Mouse (Mus musculus) cerebellum, adult 11-12 months (tissue): Measurements from ENCODE around the gene Terf2ip.

ENCODE experiments used
- DNase-seq: peaks from one replicate; pipeline ENCODE4 v3.0.0; 2022

Gene Terf2ip

GRCm38 (mm10) chr8:112011816-112012242 is 631 bp downstream of the Terf2ip start:
- DNase-seq = peak; percentile 60

DNA sequence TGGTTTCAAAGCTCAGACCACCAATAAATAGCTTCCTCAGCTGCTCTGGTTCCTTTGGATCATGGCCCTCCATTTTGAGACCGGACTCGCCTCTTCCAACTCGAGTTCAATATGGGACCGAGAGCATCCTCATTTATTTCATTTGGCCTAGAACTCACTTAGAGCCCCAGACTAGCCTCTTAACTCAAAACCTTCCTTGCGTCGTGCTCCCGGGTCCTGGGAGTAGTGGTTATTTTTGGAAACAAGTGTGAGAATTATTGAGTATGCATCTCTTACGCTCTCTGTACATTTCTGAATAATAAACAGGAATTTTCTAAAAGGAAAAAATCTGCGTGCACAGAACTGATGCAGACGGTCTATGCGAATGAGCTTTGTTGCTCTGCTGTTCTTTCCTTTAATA is 3.7 kb downstream of the Terf2ip start, which contains the start of gene Gm6793:
TSS of gene Gm6793 (minus strand) at position 101 of the 400 bp plus-strand sequence.
- DNase-seq = no peak

GRCm38 (mm10) chr8:112029455-112029854 is 18.3 kb downstream of the Terf2ip start:
- no peak for DNase-seq

- no peak for DNase-seq
Measured at GRCm38 (mm10) chr8:112030663-112031062, 19.5 kb downstream of the Terf2ip start.

- no peak for DNase-seq
Measured at GRCm38 (mm10) chr8:112033071-112033470, 21.9 kb downstream of the Terf2ip start.

DNA sequence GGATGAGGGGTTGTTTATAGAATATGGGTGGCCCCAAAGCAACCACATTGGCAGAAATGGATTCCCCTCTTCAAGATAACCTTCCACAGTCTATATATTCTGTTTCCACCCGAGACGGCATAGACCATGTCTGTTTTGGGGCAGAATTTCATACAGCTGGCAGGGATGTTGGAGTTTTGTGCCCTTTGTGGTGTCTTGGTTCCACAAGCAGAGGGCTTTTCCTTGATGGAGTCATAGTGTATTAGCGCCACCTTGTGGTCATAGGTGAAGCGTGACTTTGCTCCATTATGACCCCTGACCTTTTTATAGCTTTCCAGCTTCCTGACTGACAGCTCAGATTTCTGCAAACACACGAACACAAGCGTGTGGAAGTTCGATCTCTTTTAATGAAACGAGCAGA is 23.4 kb downstream of the Terf2ip start:
- no peak for DNase-seq

DNA sequence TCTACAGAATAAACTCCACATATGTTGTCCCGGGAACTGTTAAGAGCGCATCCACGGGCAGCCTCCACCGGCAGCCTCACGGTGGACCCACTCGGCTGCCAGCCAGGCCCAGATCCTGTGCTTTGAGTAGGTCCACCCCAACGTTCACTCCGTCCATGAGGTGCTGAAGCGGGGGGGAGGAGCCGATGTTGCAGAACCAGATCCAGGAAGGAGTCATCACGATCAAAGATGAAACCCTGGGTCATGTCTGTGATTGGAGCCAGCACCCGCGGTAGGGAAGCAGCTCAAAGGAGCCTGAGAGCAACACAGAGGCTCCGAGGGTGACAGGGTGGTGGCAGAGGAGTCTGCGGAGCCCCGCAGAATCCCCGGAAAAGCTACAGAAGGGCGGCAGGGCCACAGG is 26.3 kb downstream of the Terf2ip start:
- DNase-seq = no peak

GRCm38 (mm10) chr8:112045182-112045581 is 34.0 kb downstream of the Terf2ip start:
- DNase-seq = no peak

DNA sequence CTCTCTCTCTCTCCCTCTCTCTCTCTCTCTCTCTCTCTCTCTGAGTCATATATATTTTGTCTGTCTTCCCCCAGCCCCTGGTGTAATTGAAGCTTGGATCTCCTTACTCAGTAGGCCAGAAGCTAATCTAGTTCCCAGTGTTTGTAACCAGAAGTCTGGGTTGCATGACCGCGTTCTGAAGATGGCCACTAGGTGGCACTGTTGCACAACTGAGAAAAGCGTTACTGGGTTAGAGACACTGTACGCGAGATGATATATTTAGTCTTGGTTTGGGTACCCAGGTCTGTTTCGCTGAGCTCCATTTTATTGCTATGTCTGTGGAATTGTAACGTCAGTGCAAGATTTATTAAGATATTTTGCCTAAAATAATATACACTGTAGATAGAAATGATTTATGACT is 34.7 kb downstream of the Terf2ip start:
- DNase-seq = peak; percentile 58

DNA sequence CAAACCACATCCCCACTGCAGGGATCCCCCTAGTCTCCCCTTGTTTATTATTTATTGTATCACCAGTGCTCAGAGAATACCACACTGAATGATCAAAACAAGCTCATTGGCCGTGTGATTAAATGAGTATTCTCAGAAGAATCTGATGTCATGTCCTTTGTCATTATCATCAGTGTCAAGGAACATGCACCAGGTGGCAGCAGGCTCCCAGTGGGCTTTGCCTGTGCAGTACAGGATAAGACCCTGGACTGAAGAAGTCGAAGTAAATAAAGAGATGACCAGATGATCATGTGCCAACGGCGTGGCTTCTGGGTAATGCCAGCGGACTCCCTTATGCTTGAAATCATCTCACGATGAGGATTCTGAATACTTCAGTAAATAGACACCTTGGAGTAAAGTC is 37.1 kb downstream of the Terf2ip start:
- no peak for DNase-seq

GRCm38 (mm10) chr8:112049984-112050383 is 38.8 kb downstream of the Terf2ip start:
- no peak for DNase-seq

- DNase-seq = no peak
Measured at GRCm38 (mm10) chr8:112051537-112051936, 40.3 kb downstream of the Terf2ip start.

- no peak for DNase-seq
Measured at GRCm38 (mm10) chr8:112054456-112054855, 43.3 kb downstream of the Terf2ip start.

DNA sequence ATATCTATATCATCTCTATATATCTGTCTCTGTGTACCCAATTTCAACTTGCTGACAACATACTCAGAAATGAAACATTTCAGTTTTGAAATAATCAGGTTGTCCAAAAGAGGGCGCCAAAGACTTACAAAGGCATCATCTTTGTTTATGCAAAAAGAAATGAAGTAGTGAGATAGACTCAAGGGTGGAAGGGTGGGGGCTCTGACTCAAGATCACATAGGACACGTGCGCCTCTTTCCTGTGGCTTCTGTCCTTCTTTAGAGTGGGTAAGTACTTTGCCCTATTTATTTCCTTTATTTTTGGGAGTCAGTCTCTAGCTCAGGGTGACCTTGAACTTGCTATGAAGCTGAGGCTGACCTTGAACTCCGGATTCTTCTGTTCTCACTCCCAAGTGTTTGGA is 50.2 kb downstream of the Terf2ip start:
- no peak for DNase-seq
